Mouse (Mus musculus): ENCODE measurements around the gene Ccdc50.

The Ccdc50 gene

DNA sequence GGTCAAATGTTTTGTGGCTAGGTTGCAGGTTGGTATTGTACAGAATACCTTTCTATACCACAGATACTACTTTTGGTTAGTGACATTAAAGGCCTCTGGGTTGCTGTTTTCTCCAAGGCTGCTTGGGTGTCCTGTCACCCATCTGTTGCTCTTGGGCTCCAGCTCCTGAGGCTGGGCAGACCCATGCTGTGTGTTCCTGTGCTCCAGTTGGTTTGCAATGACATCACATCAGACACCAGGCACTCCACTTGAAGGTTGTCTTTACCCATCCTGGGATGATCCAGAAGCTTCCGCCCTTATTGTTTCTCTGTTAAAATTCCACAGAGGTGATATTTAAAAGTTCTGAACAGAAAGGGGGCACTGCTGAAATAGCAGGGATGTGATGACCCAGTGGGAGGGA is 8.3 kb downstream of the Ccdc50 start:
- no peak for DNase-seq

- DNase-seq, result no peak
Observed at GRCm38 (mm10) chr16:27399026-27399718, 10.5 kb downstream of the Ccdc50 start.

DNA sequence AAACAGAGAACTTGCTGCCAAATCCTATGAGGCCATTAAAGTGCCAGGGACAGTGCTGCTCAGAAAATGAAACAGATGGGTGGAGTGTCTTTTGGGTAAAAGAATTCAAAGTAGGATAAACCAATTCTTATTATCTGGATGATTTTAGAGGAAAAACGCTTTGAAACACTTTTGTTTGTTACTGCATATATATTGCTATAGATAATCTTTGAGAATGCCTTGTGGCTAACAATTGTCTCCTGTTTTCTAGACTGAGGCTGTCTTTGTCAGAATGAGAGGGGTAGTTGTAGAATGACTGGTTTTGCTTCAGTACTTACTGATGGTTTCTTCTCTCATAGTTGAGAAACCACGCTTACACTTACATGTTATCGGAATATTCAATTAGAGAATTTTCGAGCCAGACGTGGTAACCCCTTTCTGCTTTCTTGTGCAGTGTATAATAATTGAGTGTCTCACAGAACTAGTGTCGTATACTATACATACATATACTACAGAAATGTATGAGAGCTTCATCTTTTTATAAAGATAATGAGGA is 11.1 kb downstream of the Ccdc50 start:
- DNase-seq, result no peak

DNA sequence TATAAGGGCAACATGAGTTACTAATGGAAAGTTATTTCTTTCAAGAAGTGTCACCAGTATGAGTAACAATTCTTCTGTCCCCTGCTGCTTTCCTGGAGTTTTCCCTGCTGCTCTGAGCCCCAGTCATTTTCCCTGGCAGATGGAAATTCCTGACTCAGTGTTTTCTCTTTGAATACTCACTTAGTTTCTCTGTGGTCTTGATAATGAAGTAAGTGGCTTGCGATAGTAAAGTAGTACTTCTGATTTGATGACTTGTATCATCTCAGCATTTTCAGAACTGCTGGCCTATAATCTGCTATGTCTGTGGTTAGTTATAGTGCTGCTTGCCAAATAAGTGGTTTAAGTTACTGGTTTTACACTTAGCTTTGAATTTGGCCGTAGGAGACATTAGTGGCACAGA is 12.9 kb downstream of the Ccdc50 start:
- DNase-seq, result no peak

- no peak for DNase-seq
Observed at GRCm38 (mm10) chr16:27404107-27404506, 15.4 kb downstream of the Ccdc50 start.

- DNase-seq, result no peak
Observed at GRCm38 (mm10) chr16:27416937-27417584, 28.4 kb downstream of the Ccdc50 start.

- no peak for DNase-seq
Observed at GRCm38 (mm10) chr16:27417632-27418031, 29.0 kb downstream of the Ccdc50 start.

DNA sequence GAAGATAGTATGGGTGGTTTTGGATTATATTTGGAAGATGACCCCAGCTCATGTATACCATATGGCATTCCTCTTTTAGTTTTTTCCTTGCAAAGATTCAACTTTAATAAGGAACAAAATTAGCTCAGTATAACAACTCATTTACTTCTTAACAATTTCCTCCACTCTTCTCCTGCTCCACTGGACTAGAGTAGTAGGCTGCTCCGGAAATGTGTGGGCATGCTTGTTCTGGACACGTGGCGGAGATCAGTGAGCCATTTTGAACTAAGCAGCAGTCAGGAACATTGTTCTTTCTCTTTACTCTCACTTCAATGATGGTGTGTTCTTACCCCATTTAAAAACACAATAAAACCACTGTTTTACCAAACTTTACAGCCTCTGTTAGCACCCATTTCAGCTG is 32.3 kb downstream of the Ccdc50 start:
- DNase-seq, result no peak

GRCm38 (mm10) chr16:27435034-27435433 is 46.4 kb downstream of the Ccdc50 start:
- no peak for DNase-seq

- DNase-seq, result no peak
Observed at GRCm38 (mm10) chr16:27443941-27444340, 55.3 kb downstream of the Ccdc50 start.

GRCm38 (mm10) chr16:27449360-27449759 is 60.7 kb downstream of the Ccdc50 start:
- no peak for DNase-seq

- no peak for DNase-seq
Observed at GRCm38 (mm10) chr16:27450655-27451054, 62.0 kb downstream of the Ccdc50 start.

- DNase-seq, result peak; percentile 11
Observed at GRCm38 (mm10) chr16:27453396-27453795, 64.7 kb downstream of the Ccdc50 start.

- no peak for DNase-seq
Observed at GRCm38 (mm10) chr16:27453823-27454222, 65.2 kb downstream of the Ccdc50 start.

GRCm38 (mm10) chr16:27457273-27457672 is 68.6 kb downstream of the Ccdc50 start:
- DNase-seq, result peak; percentile 62

- DNase-seq, result peak; percentile 12
Observed at GRCm38 (mm10) chr16:27468731-27469130, 80.1 kb downstream of the Ccdc50 start.

DNA sequence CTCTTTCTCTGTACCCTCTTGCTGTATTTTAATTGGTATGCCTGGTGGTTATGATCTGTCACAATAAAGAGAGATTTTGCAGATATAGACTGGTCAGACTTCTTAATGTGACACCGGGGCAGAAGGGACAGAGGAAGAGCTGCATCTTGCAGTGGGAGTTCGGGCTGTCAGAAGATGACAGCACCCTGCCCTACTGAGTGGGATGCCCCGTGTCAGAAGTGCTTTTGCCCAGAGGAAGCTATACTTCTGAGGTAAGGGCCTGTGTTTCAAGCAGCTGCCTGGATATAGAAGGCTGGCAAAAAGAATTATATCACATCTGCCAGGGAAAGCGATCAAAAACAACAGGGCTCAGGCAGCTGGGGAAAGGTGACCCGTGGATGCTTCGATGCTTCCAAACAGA is 82.7 kb downstream of the Ccdc50 start:
- no peak for DNase-seq

DNA sequence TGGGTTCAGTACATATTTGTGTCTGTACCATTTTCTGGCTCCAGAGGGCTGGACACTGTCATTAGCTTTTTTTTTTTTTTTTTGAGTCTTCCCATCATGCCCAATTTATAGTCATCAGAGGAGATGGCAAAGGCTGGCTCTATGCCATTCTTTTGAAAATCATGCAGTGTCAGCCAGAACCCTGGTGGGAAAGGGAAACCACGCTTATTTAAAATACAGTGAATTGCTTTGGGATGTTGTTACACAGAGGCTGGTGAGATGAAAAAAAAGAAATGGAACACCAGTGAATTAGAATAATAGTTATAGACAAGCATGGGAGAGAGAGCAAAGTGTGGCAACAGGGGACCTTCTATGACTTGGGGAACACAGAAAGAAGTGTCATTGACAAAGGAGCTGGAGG is 95.2 kb downstream of the Ccdc50 start:
- no peak for DNase-seq
